ENCODE assay signal across 13 mouse cellular contexts in genomic region chr3:101708821-101709220, GRCm38 (mm10).
DNase-seq lines count a peak whose midpoint lies in the region; ATAC-seq and TF ChIP-seq lines count a peak whose summit lies in the region.
"Had no signal": no experiment of that assay in that cellular context is flagged by ENCODE, and none has a peak within 500 bp of the region (broad histone marks: within the 10 kb centered on the region; RNA-seq: fewer than 3 reads in every experiment).

No protein-coding gene starts in this region.

- H3K36me3 ChIP-seq in heart, embryonic 15.5 days, result no peaks in the 10 kb centered on the region
- H3K36me3 ChIP-seq in neural tube, embryonic 13.5 days, result no peaks in the 10 kb centered on the region
- H3K36me3 ChIP-seq in intestine, embryonic 14.5 days (ENCODE audit: control insufficient read depth, insufficient read depth, low read length), result no peaks in the 10 kb centered on the region
- no peaks in the 10 kb centered on the region for H3K36me3 ChIP-seq in stomach, postnatal 0 days (ENCODE audit: control insufficient read depth, insufficient read depth, low read length)
- H3K36me3 ChIP-seq: forebrain, embryonic 15.5 days; liver, embryonic 15.5 days; stomach, embryonic 15.5 days had no signal

- intact Hi-C loops in heart, postnatal 10 days (cut with DNase I), result loop anchor here (5.0 kb wide), 1 partner anchor 202 kb away; no protein-coding TSS in a partner anchor

- WGBS in heart, embryonic 15.5 days, result 69% methylated on average over 8 of the region's 8 CpGs
- WGBS in neural tube, embryonic 13.5 days, result 52% methylated on average over 8 of the region's 8 CpGs
- 73% methylated on average over 8 of the region's 8 CpGs for WGBS in intestine, embryonic 14.5 days
- 76% methylated on average over 8 of the region's 8 CpGs for WGBS in stomach, postnatal 0 days

- no peak overlapping the region for H3K9ac ChIP-seq in heart, embryonic 15.5 days
- H3K9ac ChIP-seq in neural tube, embryonic 13.5 days, result no peak overlapping the region
- H3K9ac ChIP-seq in intestine, embryonic 14.5 days (ENCODE audit: low read length), result no peak overlapping the region
- no peak overlapping the region for H3K9ac ChIP-seq in stomach, postnatal 0 days (ENCODE audit: low read length)
- H3K9ac ChIP-seq: forebrain, embryonic 15.5 days; liver, embryonic 15.5 days; stomach, embryonic 15.5 days had no signal

- ATAC-seq in heart, embryonic 15.5 days (replicated peaks; ENCODE audit: insufficient number of reproducible peaks, insufficient read depth, low FRiP score, low read depth), result no peak
- no peak for ATAC-seq in neural tube, embryonic 13.5 days (ENCODE audit: low read depth)
- ATAC-seq in intestine, embryonic 14.5 days (replicated peaks; ENCODE audit: low FRiP score, low TSS enrichment, low read depth), result no peak
- ATAC-seq in stomach, postnatal 0 days (ENCODE audit: low FRiP score, low TSS enrichment), result peak; percentile 0; the same call in 1 of the 2 replicates
- ATAC-seq: forebrain, embryonic 15.5 days had no signal

- no peak for TF ChIP-seq EP300 in stomach, postnatal 0 days (optimal IDR thresholded peaks at IDR 0.05)

- H3K27ac ChIP-seq in heart, embryonic 15.5 days, result peak overlapping the region; percentile 46
- H3K27ac ChIP-seq in neural tube, embryonic 13.5 days (replicated peaks), result peak overlapping the region; percentile 59; the same call in 1 of the 2 replicates
- 0 out of 2 replicates have a peak overlapping the region, but pooled peaks have one; percentile 22 for H3K27ac ChIP-seq in intestine, embryonic 14.5 days (ENCODE audit: low read depth)
- H3K27ac ChIP-seq in stomach, postnatal 0 days (replicated peaks), result peak overlapping the region; percentile 79
- H3K27ac ChIP-seq: forebrain, embryonic 15.5 days; layer of hippocampus, adult 2 months; liver, embryonic 15.5 days; stomach, embryonic 15.5 days had no signal

- H3K9me3 ChIP-seq in heart, embryonic 15.5 days (replicated peaks), result no peaks in the 10 kb centered on the region
- no peaks in the 10 kb centered on the region for H3K9me3 ChIP-seq in neural tube, embryonic 13.5 days
- H3K9me3 ChIP-seq in intestine, embryonic 14.5 days (ENCODE audit: control insufficient read depth, low read length), result no peaks in the 10 kb centered on the region
- H3K9me3 ChIP-seq in stomach, postnatal 0 days (ENCODE audit: control insufficient read depth, low read length), result no peaks in the 10 kb centered on the region
- H3K9me3 ChIP-seq: forebrain, embryonic 15.5 days; liver, embryonic 15.5 days; stomach, embryonic 15.5 days had no signal

- no peak for TF ChIP-seq CTCF in stomach, postnatal 0 days (IDR thresholded peaks at IDR 0.05; ENCODE audit: low read depth)

- H3K4me3 ChIP-seq in heart, embryonic 15.5 days, result no peak overlapping the region
- H3K4me3 ChIP-seq in neural tube, embryonic 13.5 days, result no peak overlapping the region
- no peak overlapping the region for H3K4me3 ChIP-seq in intestine, embryonic 14.5 days (ENCODE audit: low read depth, low read length)
- H3K4me3 ChIP-seq in stomach, postnatal 0 days (ENCODE audit: low read depth, low read length), result no peak overlapping the region
- H3K4me3 ChIP-seq: forebrain, embryonic 15.5 days; layer of hippocampus, adult 2 months; liver, embryonic 15.5 days; stomach, embryonic 15.5 days had no signal

- no peaks in the 10 kb centered on the region for H3K27me3 ChIP-seq in heart, embryonic 15.5 days
- H3K27me3 ChIP-seq in neural tube, embryonic 13.5 days, result no peaks in the 10 kb centered on the region
- no peaks in the 10 kb centered on the region for H3K27me3 ChIP-seq in intestine, embryonic 14.5 days (replicated peaks; ENCODE audit: control insufficient read depth, insufficient read depth, low read length)
- no peaks in the 10 kb centered on the region for H3K27me3 ChIP-seq in stomach, postnatal 0 days (ENCODE audit: control insufficient read depth, insufficient read depth, low read length)
- H3K27me3 ChIP-seq: forebrain, embryonic 15.5 days; liver, embryonic 15.5 days; stomach, embryonic 15.5 days had no signal

- DNase-seq in heart, postnatal 10 days, result no peak
- no peak for DNase-seq in neural tube, embryonic 10.5 days (ENCODE audit: extremely low spot score, low spot score)
- no peak for DNase-seq in intestine, embryonic 14.5 days (ENCODE audit: low spot score)
- DNase-seq in stomach, postnatal 0 days (ENCODE audit: low spot score), result peak; percentile 26
- no peak for DNase-seq in B cell, adult 2 months
- no peak for DNase-seq in right cerebral cortex, postnatal 25 days
- DNase-seq: gastrocnemius, postnatal 25 days had no signal

- no peak overlapping the region for H3K4me2 ChIP-seq in heart, embryonic 15.5 days
- no peak overlapping the region for H3K4me2 ChIP-seq in neural tube, embryonic 13.5 days
- H3K4me2 ChIP-seq in intestine, embryonic 14.5 days (ENCODE audit: low read length), result no peak overlapping the region
- no peak overlapping the region for H3K4me2 ChIP-seq in stomach, postnatal 0 days (replicated peaks; ENCODE audit: low read depth)
- H3K4me2 ChIP-seq: forebrain, embryonic 15.5 days; liver, embryonic 15.5 days; stomach, embryonic 15.5 days had no signal

- H3K4me1 ChIP-seq in heart, embryonic 15.5 days (replicated peaks), result peaks cover 75% of the 10 kb centered on the region
- peaks cover 37% of the 10 kb centered on the region for H3K4me1 ChIP-seq in neural tube, embryonic 13.5 days (replicated peaks)
- H3K4me1 ChIP-seq in intestine, embryonic 14.5 days (replicated peaks; ENCODE audit: control insufficient read depth, insufficient read depth, low read length), result peaks cover 35% of the 10 kb centered on the region
- H3K4me1 ChIP-seq in stomach, postnatal 0 days (replicated peaks; ENCODE audit: control insufficient read depth, insufficient read depth), result peaks cover 12% of the 10 kb centered on the region
- H3K4me1 ChIP-seq: liver, embryonic 15.5 days had no signal

Comparison
In these comparisons a context has a peak if more than half of its experiments do, and no peak if none do; other contexts are left out.
1. H3K27ac ChIP-seq: peak in every context shown above with its lines; median percentile 79 in stomach, postnatal 0 days; 59 in neural tube, embryonic 13.5 days; 46 in heart, embryonic 15.5 days; 22 in intestine, embryonic 14.5 days.